Mouse (Mus musculus) midbrain, embryonic 15.5 days (tissue): ENCODE measurements around the gene Cd33. TPM values are rescaled to one million over a fixed set of nuclear protein-coding genes. Genes with fewer than 3 reads are reported as not detected.

ENCODE experiments used
- ATAC-seq: fragments of 200-750 bp; cut with Nextera tagmentation; replicated peaks from 2 replicates; pipeline ENCODE4 v1.8.0; 2017; ENCODE audit warnings: moderate TSS enrichment
- H3K27ac ChIP-seq: fragments of 300-500 bp; sonication (generic); 2 replicates; pipeline ENCODE4 v1.5.1; 2015; ENCODE audit warnings: mild to moderate bottlenecking, inconsistent platforms
- H3K27me3 ChIP-seq: fragments of 300-500 bp; sonication (generic); replicated peaks from 2 replicates; pipeline ENCODE4 v1.6.1; 2015; ENCODE audit warnings: inconsistent platforms
- H3K36me3 ChIP-seq: fragments of 300-500 bp; sonication (generic); replicated peaks from 2 replicates; pipeline ENCODE4 v1.6.1; 2015; ENCODE audit warnings: inconsistent platforms
- H3K4me1 ChIP-seq: fragments of 300-500 bp; sonication (generic); 2 replicates; pipeline ENCODE4 v1.6.1; 2015; ENCODE audit warnings: inconsistent platforms
- H3K4me2 ChIP-seq: fragments of 300-500 bp; sonication (generic); 2 replicates; pipeline ENCODE4 v1.6.1; 2015; ENCODE audit warnings: inconsistent platforms, mild to moderate bottlenecking, moderate library complexity
- H3K4me3 ChIP-seq: fragments of 300-500 bp; sonication (generic); 2 replicates; pipeline ENCODE4 v1.5.1; 2015; ENCODE audit warnings: mild to moderate bottlenecking, inconsistent platforms
- H3K9ac ChIP-seq: fragments of 300-500 bp; sonication (generic); 2 replicates; pipeline ENCODE4 v1.6.1; 2015; ENCODE audit warnings: mild to moderate bottlenecking, inconsistent platforms
- H3K9me3 ChIP-seq: fragments of 300-500 bp; sonication (generic); 2 replicates; pipeline ENCODE4 v1.6.1; 2016; ENCODE audit warnings: inconsistent platforms
- WGBS: fragments of 180-500 bp; shearing (Covaris S2); methylation state at CpG from one replicate; pipeline ENCODE4 v1.1.7; 2015; ENCODE audit warnings: mixed read lengths; 5-methylcytosine and 5-hydroxymethylcytosine counted together
- polyA plus RNA-seq: library from polyadenylated mRNA; unstranded; fragments of >200 nt; fragmentation: Nextera tagmentation; extraction: Ambion mirVana; gene quantifications from 2 replicates; pipeline ENCODE4 v1.2.1, GENCODE M21; 2015

Gene Cd33
- polyA plus RNA-seq, 1 experiment from 2014 or later = 0.41 TPM

- ATAC-seq = peak; percentile 64
- peaks cover 4% of the 10 kb centered on the region for H3K4me1 ChIP-seq
- H3K36me3 ChIP-seq = no peaks in the 10 kb centered on the region
- H3K4me3 ChIP-seq = no peak overlapping the region
- no peaks in the 10 kb centered on the region for H3K27me3 ChIP-seq
- no peak overlapping the region for H3K9ac ChIP-seq
- no peaks in the 10 kb centered on the region for H3K9me3 ChIP-seq
- WGBS = 13% methylated on average over 21 of the region's 21 CpGs
- H3K4me2 ChIP-seq = 0 out of 2 replicates have a peak overlapping the region, but pooled peaks have one; percentile 13
- no peak overlapping the region for H3K27ac ChIP-seq
Observed at GRCm38 (mm10) chr7:43495343-43496021, 48.7 kb downstream of the Cd33 start.

DNA sequence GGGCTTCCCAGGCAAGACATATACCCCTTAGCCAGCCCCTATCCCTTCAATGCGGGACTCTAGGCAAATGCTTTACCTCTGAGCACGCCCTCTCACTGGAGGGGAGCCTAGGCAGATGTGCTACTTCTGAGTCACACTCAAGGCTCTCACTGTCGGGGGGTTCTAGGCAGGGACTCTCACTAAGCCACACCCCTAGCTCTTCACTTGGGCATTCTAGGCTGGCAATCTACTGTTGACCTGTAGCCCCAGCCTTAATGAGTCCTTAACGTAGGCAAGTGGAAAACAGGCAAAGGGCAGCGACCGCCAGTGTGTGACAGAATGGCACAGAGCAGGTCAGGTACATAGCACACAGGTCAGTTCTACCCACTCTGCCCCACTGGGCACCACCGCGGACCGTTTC is 53.4 kb downstream of the Cd33 start:
- no peaks in the 10 kb centered on the region for H3K36me3 ChIP-seq
- peaks cover 25% of the 10 kb centered on the region for H3K4me1 ChIP-seq
- no peaks in the 10 kb centered on the region for H3K9me3 ChIP-seq
- H3K27me3 ChIP-seq = no peaks in the 10 kb centered on the region
- peak; percentile 22 for ATAC-seq
- WGBS = 72% methylated on average over 9 of the region's 9 CpGs
- peak overlapping the region; percentile 91; the same call in 1 of the 2 replicates for H3K27ac ChIP-seq
- peak overlapping the region; percentile 68 for H3K4me2 ChIP-seq
- peak overlapping the region; percentile 84 for H3K4me3 ChIP-seq
- no peak overlapping the region for H3K9ac ChIP-seq

DNA sequence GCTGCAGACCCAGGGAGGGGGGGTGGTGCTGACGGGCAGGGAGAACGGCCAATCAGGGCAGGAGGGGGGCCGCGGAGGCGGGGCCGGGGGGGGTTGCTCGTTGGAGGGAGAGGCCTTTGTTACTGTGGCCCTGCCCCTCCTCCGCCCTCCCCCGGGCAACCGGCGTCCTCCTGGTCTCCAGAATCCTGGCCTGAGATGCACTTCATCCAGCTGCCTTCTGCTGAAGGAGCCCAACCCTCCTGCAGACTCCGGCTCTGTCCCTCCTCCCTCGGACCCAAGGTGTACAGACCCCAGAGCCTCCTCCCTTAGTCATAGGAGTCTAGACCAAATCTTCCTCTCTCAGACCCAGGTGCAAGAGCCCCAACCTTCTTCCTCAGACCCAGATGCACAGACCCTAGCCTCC is 54.0 kb downstream of the Cd33 start:
- Histone ChIP-seq H3K4me3 (peak overlapping the region; percentile 84), H3K4me2 (peak overlapping the region; percentile 68), H3K27me3 (no peaks in the 10 kb centered on the region), H3K9ac (peak overlapping the region; percentile 96), H3K27ac (peak overlapping the region; percentile 91), H3K9me3 (no peaks in the 10 kb centered on the region), H3K36me3 (no peaks in the 10 kb centered on the region), H3K4me1 (peaks cover 25% of the 10 kb centered on the region)
- peak; percentile 91 for ATAC-seq
- 0% methylated on average over 12 of the region's 13 CpGs for WGBS

GRCm38 (mm10) chr7:43489631-43490125 is 54.5 kb downstream of the Cd33 start, which contains the start of gene Iglon5:
Gene Iglon5, minus strand, starts transcription at chr7:43490075.
- WGBS = under 1% methylated on average over 24 of the region's 41 CpGs
- Histone ChIP-seq H3K4me3 (peak within 1 kb of the TSS; percentile 84), H3K27me3 (no peaks in the 10 kb centered on the region), H3K27ac (peak within 1 kb of the TSS; percentile 91), H3K9me3 (no peaks in the 10 kb centered on the region), H3K36me3 (no peaks in the 10 kb centered on the region), H3K4me2 (peak within 1 kb of the TSS; percentile 68), H3K9ac (peak within 1 kb of the TSS; percentile 96), H3K4me1 (peaks cover 25% of the 10 kb centered on the region)
- ATAC-seq = peak; percentile 74

GRCm38 (mm10) chr7:43488646-43489045 is 55.6 kb downstream of the Cd33 start:
- Histone ChIP-seq H3K9me3 (no peaks in the 10 kb centered on the region), H3K27me3 (no peaks in the 10 kb centered on the region), H3K4me2 (peak overlapping the region; percentile 68), H3K9ac (peak overlapping the region; percentile 96; the same call in 1 of the 2 replicates), H3K4me1 (peaks cover 25% of the 10 kb centered on the region), H3K27ac (peak overlapping the region; percentile 91), H3K4me3 (peak overlapping the region; percentile 84), H3K36me3 (no peaks in the 10 kb centered on the region)
- no peak for ATAC-seq
- WGBS = 38% methylated on average over 5 of the region's 5 CpGs

DNA sequence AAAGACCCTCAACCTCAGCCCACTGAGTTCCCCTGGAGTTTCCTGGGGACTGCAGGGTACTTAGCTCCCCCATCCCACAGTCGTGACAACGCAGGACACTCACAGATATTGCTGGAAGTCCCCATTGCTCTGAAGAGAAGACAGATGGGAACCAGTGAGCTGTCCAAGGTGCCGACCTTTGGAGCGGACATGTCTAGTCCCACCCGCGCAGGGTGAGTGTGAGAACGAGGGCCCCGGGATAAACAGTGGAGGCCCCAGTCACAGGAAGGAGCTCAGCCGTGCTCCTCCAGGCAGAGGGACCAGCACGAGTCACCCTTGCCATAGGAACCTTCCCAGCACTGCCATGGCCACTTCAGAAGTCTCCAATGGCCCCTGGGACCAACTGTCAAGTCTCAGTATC is 61.0 kb downstream of the Cd33 start:
- 25% methylated on average over 10 of the region's 10 CpGs for WGBS
- H3K9me3 ChIP-seq = no peaks in the 10 kb centered on the region
- H3K4me2 ChIP-seq = no peak overlapping the region
- H3K27ac ChIP-seq = no peak overlapping the region
- no peak for ATAC-seq
- peaks cover 6% of the 10 kb centered on the region for H3K27me3 ChIP-seq
- peak overlapping the region; percentile 17; the same call in 1 of the 2 replicates for H3K9ac ChIP-seq
- H3K4me3 ChIP-seq = no peak overlapping the region
- peaks cover 23% of the 10 kb centered on the region for H3K4me1 ChIP-seq
- H3K36me3 ChIP-seq = peaks cover 4% of the 10 kb centered on the region; the same call in 1 of the 2 replicates

GRCm38 (mm10) chr7:43482090-43482716 is 62.0 kb downstream of the Cd33 start:
- H3K27ac ChIP-seq = no peak overlapping the region
- H3K9ac ChIP-seq = no peak overlapping the region; the same call in 1 of the 2 replicates

DNA sequence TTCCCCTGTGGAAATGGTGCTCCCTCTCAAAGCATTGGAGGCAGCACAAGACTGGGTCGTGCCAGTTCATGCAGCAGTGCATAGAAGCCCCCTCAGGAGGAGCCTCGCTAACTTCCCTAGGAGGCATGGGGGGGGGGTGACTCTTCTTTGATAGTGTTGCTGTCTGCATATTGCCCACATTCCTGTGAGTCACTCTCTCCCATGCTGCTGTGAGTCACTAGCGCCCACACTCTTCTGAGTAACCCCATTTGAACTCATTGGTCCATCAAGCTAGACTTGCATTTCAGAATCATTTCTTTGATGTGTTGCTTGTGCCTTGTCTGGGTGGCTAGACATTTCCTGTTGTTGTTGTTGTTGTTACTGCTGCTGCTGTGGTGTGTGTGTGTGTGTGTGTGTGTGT is 63.0 kb downstream of the Cd33 start:
- H3K36me3 ChIP-seq = peaks cover 4% of the 10 kb centered on the region; the same call in 1 of the 2 replicates
- H3K27ac ChIP-seq = no peak overlapping the region
- no peak overlapping the region for H3K9ac ChIP-seq
- ATAC-seq = no peak
- H3K4me3 ChIP-seq = no peak overlapping the region
- peaks cover 19% of the 10 kb centered on the region for H3K27me3 ChIP-seq
- no peaks in the 10 kb centered on the region for H3K9me3 ChIP-seq
- H3K4me2 ChIP-seq = no peak overlapping the region
- peaks cover 13% of the 10 kb centered on the region for H3K4me1 ChIP-seq
- WGBS = 66% methylated on average over 3 of the region's 3 CpGs

More at GRCm38 (mm10) chr7:43482090-43482716, 62.0 kb downstream of the Cd33 start:
- H3K36me3 ChIP-seq = peaks cover 4% of the 10 kb centered on the region; the same call in 1 of the 2 replicates
- peaks cover 16% of the 10 kb centered on the region for H3K27me3 ChIP-seq
- WGBS = 70% methylated on average over 8 of the region's 8 CpGs
- ATAC-seq = peak; percentile 50
- peaks cover 16% of the 10 kb centered on the region for H3K4me1 ChIP-seq
- no peak overlapping the region for H3K4me3 ChIP-seq
- no peak overlapping the region for H3K4me2 ChIP-seq
- no peaks in the 10 kb centered on the region for H3K9me3 ChIP-seq

- no peak; the same call in 1 of the 2 replicates for ATAC-seq
- no peak overlapping the region for H3K27ac ChIP-seq
- H3K36me3 ChIP-seq = peaks cover 17% of the 10 kb centered on the region; the same call in 1 of the 2 replicates
- H3K4me2 ChIP-seq = no peak overlapping the region
- H3K4me3 ChIP-seq = no peak overlapping the region
- no peak overlapping the region for H3K9ac ChIP-seq
- peaks cover 19% of the 10 kb centered on the region for H3K27me3 ChIP-seq
- no peaks in the 10 kb centered on the region for H3K9me3 ChIP-seq
- 11% methylated on average over 13 of the region's 13 CpGs for WGBS
- H3K4me1 ChIP-seq = no peaks in the 10 kb centered on the region
Observed at GRCm38 (mm10) chr7:43476376-43476775, 67.9 kb downstream of the Cd33 start.

GRCm38 (mm10) chr7:43475706-43476105 is 68.5 kb downstream of the Cd33 start:
- H3K27me3 ChIP-seq = peaks cover 19% of the 10 kb centered on the region
- H3K4me2 ChIP-seq = no peak overlapping the region
- H3K36me3 ChIP-seq = peaks cover 17% of the 10 kb centered on the region; the same call in 1 of the 2 replicates
- no peak overlapping the region for H3K27ac ChIP-seq
- no peaks in the 10 kb centered on the region for H3K9me3 ChIP-seq
- no peak overlapping the region for H3K9ac ChIP-seq
- ATAC-seq = no peak
- H3K4me3 ChIP-seq = no peak overlapping the region
- 20% methylated on average over 23 of the region's 23 CpGs for WGBS
- no peaks in the 10 kb centered on the region for H3K4me1 ChIP-seq
